In the genomic region with DNA sequence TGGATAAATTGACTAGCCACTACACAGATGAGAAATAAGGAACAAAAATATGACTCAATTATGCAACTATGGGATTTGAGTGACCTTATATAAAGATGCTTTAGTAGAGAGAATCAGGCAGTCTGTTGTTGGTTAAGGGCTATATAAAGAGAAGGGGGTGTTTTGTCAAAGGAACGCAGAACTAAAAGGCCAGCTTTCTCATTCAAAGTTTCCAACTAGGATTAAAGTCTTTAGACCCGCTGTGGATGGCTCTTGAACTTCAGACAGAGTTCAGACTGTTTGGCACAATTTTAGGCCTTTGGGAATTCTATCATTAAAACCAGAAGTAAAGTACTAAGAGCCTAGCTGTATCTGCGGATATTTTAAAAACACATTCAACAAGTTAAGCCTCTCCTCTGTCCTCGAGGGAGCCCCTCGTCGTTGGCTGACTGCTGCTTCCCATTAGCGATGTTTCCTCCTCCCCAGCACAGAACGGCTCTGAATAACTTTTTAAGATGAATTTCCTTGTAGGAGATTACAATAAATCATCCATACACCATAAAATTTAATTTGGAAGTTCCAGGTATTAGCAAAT, we compare ENCODE assay signal across 17 mouse cellular contexts.
DNase-seq lines count a peak whose midpoint lies in the region; ATAC-seq and TF ChIP-seq lines count a peak whose summit lies in the region.
"Had no signal": no experiment of that assay in that cellular context is flagged by ENCODE, and none has a peak within 500 bp of the region (broad histone marks: within the 10 kb centered on the region; RNA-seq: fewer than 3 reads in every experiment).

No protein-coding gene starts in this region.

- peak; percentile 75; the same call in 1 of the 2 replicates for ATAC-seq in embryonic facial prominence, embryonic 12.5 days (ENCODE audit: insufficient number of reproducible peaks, insufficient read depth, low FRiP score, low TSS enrichment)
- ATAC-seq: forebrain, embryonic 15.5 days had no signal

- no peak overlapping the region for H3K4me2 ChIP-seq in embryonic facial prominence, embryonic 12.5 days (replicated peaks)
- H3K4me2 ChIP-seq: forebrain, embryonic 15.5 days; liver, embryonic 11.5 days; lung, embryonic 14.5 days; neural tube, embryonic 15.5 days had no signal

- no peak overlapping the region for H3K9ac ChIP-seq in heart, adult 2 months (ENCODE audit: low read depth, low read length)
- H3K9ac ChIP-seq in embryonic facial prominence, embryonic 12.5 days = no peak overlapping the region
- H3K9ac ChIP-seq: forebrain, embryonic 15.5 days; lung, embryonic 14.5 days; neural tube, embryonic 15.5 days had no signal

- DNase-seq in heart, postnatal 4 days = peak; percentile 7
- DNase-seq in heart, adult 2 months = no peak
- DNase-seq in gastrocnemius, postnatal 14 days = peak; percentile 27
- DNase-seq in mesoderm, embryonic 11.5 days (ENCODE audit: low read depth, low spot score) = peak; percentile 70
- no peak for DNase-seq in layer of hippocampus, postnatal 10 days (ENCODE audit: low spot score in 2 of 2)
- no peak for DNase-seq in urinary bladder, postnatal 10 days (ENCODE audit: low spot score)
- no peak for DNase-seq in cerebellum, adult 2 months
- DNase-seq: adrenal gland, adult 8-10 months; cerebellum, adult 9-11 months; lung, embryonic 14.5 days; thymus, postnatal 14 days had no signal

- no peak for TF ChIP-seq CTCF in heart, adult 2 months (IDR thresholded peaks at IDR 0.05)
- no peak for TF ChIP-seq CTCF in cerebellum, adult 2 months (IDR thresholded peaks at IDR 0.05; ENCODE audit: borderline replicate concordance, insufficient read depth, low read depth, low read length)

- TF ChIP-seq EP300 in heart, adult 2 months (IDR thresholded peaks at IDR 0.05; ENCODE audit: insufficient read depth, low read depth, low read length) = no peak

- H3K36me3 ChIP-seq in heart, adult 2 months (ENCODE audit: control insufficient read depth, insufficient read depth, low read length) = no peaks in the 10 kb centered on the region
- H3K36me3 ChIP-seq in embryonic facial prominence, embryonic 12.5 days = no peaks in the 10 kb centered on the region
- H3K36me3 ChIP-seq: forebrain, embryonic 15.5 days; G1E; neural tube, embryonic 15.5 days had no signal

- no peaks in the 10 kb centered on the region for H3K9me3 ChIP-seq in embryonic facial prominence, embryonic 12.5 days
- H3K9me3 ChIP-seq: forebrain, embryonic 15.5 days; neural tube, embryonic 15.5 days had no signal

- no peaks in the 10 kb centered on the region for H3K79me2 ChIP-seq in heart, adult 2 months (replicated peaks; ENCODE audit: control insufficient read depth, insufficient read depth, low read length)

- TF ChIP-seq POLR2A in heart, adult 2 months (IDR thresholded peaks at IDR 0.05; ENCODE audit: insufficient read depth, low read depth, low read length) = no peak
- TF ChIP-seq POLR2A in cerebellum, adult 2 months (IDR thresholded peaks at IDR 0.05; ENCODE audit: borderline replicate concordance, insufficient read depth, low read length) = no peak

- intact Hi-C loops in heart, adult 2 months (cut with DNase I) = no loop called here
- intact Hi-C loops in gastrocnemius, postnatal 14 days (cut with DNase I; ENCODE audit: low total_unique reads) = no loop called here

- H3K27ac ChIP-seq in heart, adult 2 months = no peak overlapping the region
- 0 out of 2 replicates have a peak overlapping the region, but pooled peaks have one; percentile 13 for H3K27ac ChIP-seq in embryonic facial prominence, embryonic 12.5 days
- H3K27ac ChIP-seq in cerebellum, adult 2 months (ENCODE audit: insufficient read depth, low read length) = no peak overlapping the region
- H3K27ac ChIP-seq: forebrain, embryonic 15.5 days; neural tube, embryonic 15.5 days had no signal

- WGBS in heart, adult 2 months = 50% methylated on average over 8 of the region's 8 CpGs
- 12% methylated on average over 8 of the region's 8 CpGs for WGBS in embryonic facial prominence, embryonic 12.5 days
- 75% methylated on average over 8 of the region's 8 CpGs for WGBS in cerebellum, adult 2 months

- H3K27me3 ChIP-seq in heart, adult 2 months (ENCODE audit: control insufficient read depth, insufficient read depth, low read length) = no peaks in the 10 kb centered on the region
- H3K27me3 ChIP-seq in embryonic facial prominence, embryonic 12.5 days = no peaks in the 10 kb centered on the region
- H3K27me3 ChIP-seq in cerebellum, adult 2 months (ENCODE audit: control insufficient read depth, insufficient read depth, low read length) = no peaks in the 10 kb centered on the region
- H3K27me3 ChIP-seq: forebrain, embryonic 15.5 days; neural tube, embryonic 15.5 days had no signal

- H3K4me1 ChIP-seq in heart, adult 2 months (ENCODE audit: control insufficient read depth, insufficient read depth, low read length) = no peaks in the 10 kb centered on the region
- peaks cover 13% of the 10 kb centered on the region for H3K4me1 ChIP-seq in embryonic facial prominence, embryonic 12.5 days
- H3K4me1 ChIP-seq in cerebellum, adult 2 months (ENCODE audit: control insufficient read depth, insufficient read depth, low read length) = no peaks in the 10 kb centered on the region

- no peak overlapping the region for H3K4me3 ChIP-seq in heart, adult 2 months
- no peak overlapping the region for H3K4me3 ChIP-seq in embryonic facial prominence, embryonic 12.5 days
- H3K4me3 ChIP-seq in cerebellum, adult 2 months (replicated peaks; ENCODE audit: insufficient read depth, low read depth, low read length) = no peak overlapping the region
- H3K4me3 ChIP-seq: erythroblast, embryonic 14.5 days; forebrain, embryonic 15.5 days; neural tube, embryonic 15.5 days had no signal

Comparison
In these comparisons a context has a peak if more than half of its experiments do, and no peak if none do; other contexts are left out.
1. DNase-seq: peak in heart, postnatal 4 days (single experiment), gastrocnemius, postnatal 14 days (single experiment) and mesoderm, embryonic 11.5 days (single experiment); none in heart, adult 2 months (0 of 2), layer of hippocampus, postnatal 10 days (0 of 2), urinary bladder, postnatal 10 days (single experiment) and cerebellum, adult 2 months (0 of 2).